Mouse (Mus musculus) hindbrain, embryonic 11.5 days (tissue): ENCODE results near the gene Tmem35b. TPM values are rescaled to one million over a fixed set of nuclear protein-coding genes. Genes with fewer than 3 reads are reported as not detected.

ENCODE experiments used
- ATAC-seq: fragments of 200-750 bp; cut with Nextera tagmentation; 2 replicates; pipeline ENCODE4 v1.8.0; 2017; ENCODE audit warnings: mild to moderate bottlenecking, moderate TSS enrichment, moderate library complexity; ENCODE audit not compliant: low FRiP score
- DNase-seq: peaks from one replicate; pipeline ENCODE4 v3.0.0-alpha.2; 2015; ENCODE audit warnings: low spot score
- H3K27ac ChIP-seq: fragments of 300-500 bp; sonication (generic); 2 replicates; pipeline ENCODE4 v1.5.1; 2014; ENCODE audit warnings: mild to moderate bottlenecking, low read depth, low read length
- H3K27me3 ChIP-seq: fragments of 300-500 bp; sonication (generic); 2 replicates; pipeline ENCODE4 v1.6.1; 2014; ENCODE audit warnings: mild to moderate bottlenecking, low read length, moderate library complexity, mixed read lengths; ENCODE audit not compliant: control insufficient read depth, insufficient read depth
- H3K36me3 ChIP-seq: fragments of 300-500 bp; sonication (generic); 2 replicates; pipeline ENCODE4 v1.6.1; 2014; ENCODE audit warnings: mild to moderate bottlenecking, low read length, moderate library complexity, mixed read lengths; ENCODE audit not compliant: control insufficient read depth, insufficient read depth
- H3K4me1 ChIP-seq: fragments of 300-500 bp; sonication (generic); replicated peaks from 2 replicates; pipeline ENCODE4 v1.6.1; 2014; ENCODE audit warnings: low read length, mixed read lengths; ENCODE audit not compliant: control insufficient read depth, insufficient read depth
- H3K4me2 ChIP-seq: fragments of 300-500 bp; sonication (generic); replicated peaks from 2 replicates; pipeline ENCODE4 v1.6.1; 2014; ENCODE audit warnings: mild to moderate bottlenecking, low read depth, low read length
- H3K4me3 ChIP-seq: fragments of 300-500 bp; sonication (generic); 2 replicates; pipeline ENCODE4 v1.5.1; 2014; ENCODE audit warnings: low read depth, low read length
- H3K9ac ChIP-seq: fragments of 300-500 bp; sonication (generic); 2 replicates; pipeline ENCODE4 v1.6.1; 2014; ENCODE audit warnings: low read depth, low read length
- H3K9me3 ChIP-seq: fragments of 300-500 bp; sonication (generic); 2 replicates; pipeline ENCODE4 v1.6.1; 2016; ENCODE audit warnings: low read length; ENCODE audit not compliant: control insufficient read depth
- WGBS: fragments of 180-500 bp; shearing (Covaris S2); extraction: QIAGEN DNeasy Blood & Tissue Kit; methylation state at CpG from one replicate; pipeline ENCODE4 v1.1.7; 2014; 5-methylcytosine and 5-hydroxymethylcytosine counted together
- polyA plus RNA-seq: library from polyadenylated mRNA; unstranded; fragments of >200 nt; fragmentation: Nextera tagmentation; extraction: Ambion mirVana; gene quantifications from 2 replicates; pipeline ENCODE4 v1.2.1, GENCODE M21; 2014

Gene Tmem35b
- polyA plus RNA-seq, 1 experiment from 2014 or later: 14.0 TPM

DNA sequence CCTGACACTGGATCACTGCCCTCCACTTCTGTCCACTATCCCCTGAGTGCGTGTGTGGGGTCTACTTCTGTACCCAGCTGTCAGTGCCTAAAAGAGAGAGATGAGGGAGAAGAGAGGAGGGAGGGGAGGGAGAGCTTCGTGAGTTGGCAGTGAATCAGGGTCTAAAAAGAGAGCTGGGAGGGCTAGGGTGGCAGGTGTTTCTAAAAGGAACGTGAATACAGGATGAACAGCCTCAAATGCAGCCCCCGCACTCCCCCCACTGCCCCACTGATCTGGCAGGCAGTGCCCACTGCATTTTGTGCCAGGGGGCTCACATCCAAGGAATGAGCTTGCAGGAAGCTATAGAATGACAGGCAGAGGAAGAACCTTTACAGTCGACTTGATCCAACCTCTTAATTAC lies 47.4 kb downstream of the Tmem35b start:
- H3K9ac ChIP-seq: no peak overlapping the region
- H3K4me2 ChIP-seq: no peak overlapping the region
- peaks cover 6% of the 10 kb centered on the region; the same call in 1 of the 2 replicates for H3K4me1 ChIP-seq
- no peak overlapping the region for H3K27ac ChIP-seq
- 39% methylated on average over 5 of the region's 5 CpGs for WGBS
- H3K9me3 ChIP-seq: no peaks in the 10 kb centered on the region
- peaks cover 2% of the 10 kb centered on the region; the same call in 1 of the 2 replicates for H3K27me3 ChIP-seq
- no peak overlapping the region for H3K4me3 ChIP-seq
- no peak for DNase-seq
- no peaks in the 10 kb centered on the region for H3K36me3 ChIP-seq
- ATAC-seq: no peak

DNA sequence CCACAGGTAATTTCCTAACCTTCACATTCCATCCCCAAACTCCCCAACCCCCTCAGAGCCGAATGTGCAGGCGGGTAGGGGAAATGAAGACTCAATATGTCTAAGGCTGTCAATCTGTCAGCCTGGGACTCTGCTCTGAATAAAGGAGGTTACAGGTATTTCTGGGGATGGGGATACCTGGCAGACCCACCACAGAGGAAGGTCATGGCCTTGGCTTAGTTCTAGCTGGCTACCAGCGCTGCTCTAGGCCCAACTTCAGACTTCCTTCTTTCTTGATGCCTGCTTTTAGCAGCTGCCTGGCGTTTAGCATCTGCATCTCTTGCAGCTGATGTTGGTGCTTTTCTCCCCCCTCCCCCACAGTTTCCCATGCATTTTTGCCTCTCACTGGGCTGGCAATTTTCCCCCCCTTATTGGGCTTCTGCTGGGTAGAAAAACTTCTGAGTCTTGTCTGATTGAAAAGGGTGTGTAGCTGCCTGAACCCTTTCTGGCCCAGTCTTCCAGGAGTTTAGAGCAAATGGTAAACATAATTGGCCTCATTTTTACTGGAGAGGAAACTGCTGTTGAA lies 47.9 kb downstream of the Tmem35b start:
- no peaks in the 10 kb centered on the region for H3K36me3 ChIP-seq
- H3K9me3 ChIP-seq: no peaks in the 10 kb centered on the region
- H3K4me2 ChIP-seq: no peak overlapping the region
- 47% methylated on average over 4 of the region's 4 CpGs for WGBS
- no peak overlapping the region for H3K27ac ChIP-seq
- H3K4me1 ChIP-seq: peaks cover 6% of the 10 kb centered on the region; the same call in 1 of the 2 replicates
- ATAC-seq (no peak), DNase-seq (no peak)
- H3K27me3 ChIP-seq: peaks cover 2% of the 10 kb centered on the region; the same call in 1 of the 2 replicates
- H3K9ac ChIP-seq: no peak overlapping the region
- H3K4me3 ChIP-seq: no peak overlapping the region

DNA sequence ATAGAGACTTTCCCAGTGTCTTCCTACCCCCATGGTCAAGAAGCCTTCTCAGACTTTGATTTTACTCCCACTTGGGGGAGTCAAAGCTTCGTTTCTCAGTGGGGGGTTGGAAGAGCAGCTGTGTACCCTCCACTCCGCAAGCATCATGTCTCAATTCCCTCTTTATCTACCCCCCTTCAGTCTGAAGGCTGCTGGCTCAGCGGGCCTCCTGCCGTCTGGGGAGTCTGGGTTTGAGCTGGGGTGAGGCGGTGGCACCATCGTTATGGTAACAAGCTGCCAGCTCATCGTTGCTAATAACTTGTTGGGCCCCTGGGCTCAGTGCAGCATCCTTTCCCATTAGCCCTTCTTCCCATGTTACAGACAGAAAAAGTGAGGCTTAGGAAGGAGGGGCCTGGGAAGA lies 48.6 kb downstream of the Tmem35b start:
- H3K27me3 ChIP-seq: peaks cover 2% of the 10 kb centered on the region; the same call in 1 of the 2 replicates
- ATAC-seq (no peak), DNase-seq (no peak)
- WGBS: 14% methylated on average over 7 of the region's 7 CpGs
- no peaks in the 10 kb centered on the region for H3K36me3 ChIP-seq
- H3K9me3 ChIP-seq: no peaks in the 10 kb centered on the region
- H3K27ac ChIP-seq: no peak overlapping the region
- peaks cover 6% of the 10 kb centered on the region; the same call in 1 of the 2 replicates for H3K4me1 ChIP-seq
- H3K9ac ChIP-seq: no peak overlapping the region
- no peak overlapping the region for H3K4me3 ChIP-seq
- no peak overlapping the region for H3K4me2 ChIP-seq

DNA sequence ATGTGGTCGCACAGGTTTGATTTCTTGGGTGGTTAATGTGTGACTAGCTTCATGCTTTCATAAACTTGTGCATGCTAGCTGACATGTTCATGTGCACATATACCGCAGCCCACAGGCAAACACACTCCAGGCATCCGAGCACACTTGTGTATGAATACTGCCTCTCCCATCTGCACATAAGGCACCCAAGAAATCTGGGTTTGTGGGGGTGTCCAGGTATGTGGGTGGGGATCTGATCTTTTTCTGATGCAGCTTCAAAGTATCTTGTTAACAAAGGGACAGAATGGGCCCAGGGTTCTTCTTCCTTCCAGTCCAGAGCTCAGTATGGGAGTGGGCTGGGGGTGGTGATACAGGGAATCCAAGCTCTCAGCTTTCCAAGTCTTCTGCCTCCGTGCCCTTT lies 49.1 kb downstream of the Tmem35b start:
- Histone ChIP-seq H3K27me3 (peaks cover 2% of the 10 kb centered on the region; the same call in 1 of the 2 replicates), H3K9ac (no peak overlapping the region)

DNA sequence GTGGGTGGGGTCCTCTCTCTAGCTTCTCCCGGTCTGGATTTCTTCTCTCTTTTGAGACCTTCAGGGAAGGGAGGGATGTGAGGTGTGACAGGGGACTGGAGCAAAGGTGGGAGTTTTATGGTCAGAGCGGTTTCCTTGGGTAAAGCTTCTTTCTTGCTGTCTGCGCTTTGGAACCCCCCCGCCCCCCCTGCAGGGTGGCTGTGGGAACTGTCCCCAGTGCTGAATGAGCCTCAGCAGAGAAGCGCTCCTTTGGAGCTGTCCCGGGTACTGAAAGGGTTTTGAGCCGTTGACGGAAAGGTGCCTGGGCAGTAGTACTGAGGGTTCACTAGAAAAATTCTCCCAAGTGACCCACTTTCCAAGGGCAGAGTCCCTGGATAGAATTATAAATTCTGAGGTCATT lies 50.0 kb downstream of the Tmem35b start:
- Histone ChIP-seq H3K27me3 (peaks cover 2% of the 10 kb centered on the region; the same call in 1 of the 2 replicates), H3K4me2 (no peak overlapping the region), H3K9ac (no peak overlapping the region), H3K36me3 (no peaks in the 10 kb centered on the region), H3K4me3 (no peak overlapping the region), H3K9me3 (no peaks in the 10 kb centered on the region), H3K4me1 (peaks cover 6% of the 10 kb centered on the region; the same call in 1 of the 2 replicates), H3K27ac (no peak overlapping the region)
- no peak for ATAC-seq
- DNase-seq: peak; percentile 79
- WGBS: 4% methylated on average over 8 of the region's 8 CpGs

More for the DNA sequence above, 49.1 kb downstream of the Tmem35b start:
- Histone ChIP-seq H3K36me3 (no peaks in the 10 kb centered on the region), H3K4me2 (no peak overlapping the region), H3K27ac (no peak overlapping the region), H3K4me1 (peaks cover 6% of the 10 kb centered on the region; the same call in 1 of the 2 replicates), H3K9me3 (no peaks in the 10 kb centered on the region), H3K4me3 (no peak overlapping the region)
- WGBS: 66% methylated on average over 4 of the region's 4 CpGs
- ATAC-seq (no peak), DNase-seq (no peak)

DNA sequence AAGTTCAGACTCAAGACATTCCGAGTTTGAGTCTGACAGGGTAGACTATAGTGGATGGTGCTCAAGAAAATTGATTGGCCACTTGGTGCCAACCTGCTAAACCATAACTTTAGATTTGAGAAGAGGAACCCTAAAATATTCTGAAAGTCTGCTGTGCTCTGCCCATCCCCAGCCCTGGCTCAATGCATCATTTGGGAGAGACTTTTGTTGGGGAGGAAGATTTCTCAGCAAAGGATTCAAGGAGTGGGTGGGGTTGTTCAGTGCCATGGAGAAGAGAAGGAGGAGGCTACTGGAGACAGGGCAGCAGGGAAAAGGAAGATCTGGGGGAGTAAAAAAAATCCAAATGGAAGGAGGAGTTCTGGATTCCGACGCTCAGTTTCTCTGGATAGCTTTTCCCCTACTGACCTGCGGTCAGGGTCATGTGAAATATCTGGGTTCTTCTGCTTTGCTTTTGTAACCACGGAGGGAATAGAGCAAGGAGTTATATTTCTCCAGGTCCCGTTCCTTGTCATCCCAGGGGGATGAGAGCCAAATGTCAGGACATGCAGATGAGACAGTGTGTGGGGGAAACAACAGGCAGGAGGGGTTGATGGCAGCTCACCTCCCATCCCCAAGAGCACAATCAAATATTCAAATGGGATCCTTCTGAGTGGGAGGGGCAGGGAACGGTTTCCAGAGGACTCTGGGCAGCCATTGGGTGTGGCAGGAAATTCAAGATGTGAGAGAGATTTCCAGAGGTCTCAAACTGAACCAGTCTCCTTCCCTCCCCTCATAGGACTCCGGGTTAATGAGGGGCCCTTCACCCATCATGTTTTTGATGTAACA lies 50.8 kb downstream of the Tmem35b start:
- Histone ChIP-seq H3K9me3 (no peaks in the 10 kb centered on the region), H3K4me3 (no peak overlapping the region), H3K4me2 (no peak overlapping the region), H3K27ac (no peak overlapping the region), H3K27me3 (peaks cover 2% of the 10 kb centered on the region; the same call in 1 of the 2 replicates), H3K36me3 (no peaks in the 10 kb centered on the region), H3K9ac (no peak overlapping the region), H3K4me1 (peaks cover 6% of the 10 kb centered on the region; the same call in 1 of the 2 replicates)
- ATAC-seq (no peak), DNase-seq (no peak)
- 63% methylated on average over 8 of the region's 8 CpGs for WGBS

DNA sequence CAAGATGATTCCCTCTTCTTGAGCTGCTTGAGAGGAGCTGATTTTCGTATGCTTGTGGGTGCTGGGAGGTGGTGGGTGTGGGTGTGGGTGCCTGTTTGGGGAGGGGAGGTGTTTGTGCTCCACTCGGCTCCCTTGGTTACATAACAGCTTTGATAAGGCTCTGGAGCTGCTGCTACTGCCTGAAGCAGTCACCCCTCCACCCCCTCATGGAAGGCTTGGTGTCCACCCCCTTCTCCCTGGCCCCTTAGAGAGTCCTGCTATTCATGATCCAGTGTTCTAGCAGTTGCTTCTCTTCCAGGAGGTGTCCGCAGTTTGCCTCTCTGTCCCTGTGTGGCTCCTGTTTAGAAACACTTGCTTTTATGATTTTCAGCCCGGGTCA lies 51.4 kb downstream of the Tmem35b start:
- H3K9ac ChIP-seq: no peak overlapping the region
- no peak overlapping the region for H3K4me3 ChIP-seq
- peaks cover 2% of the 10 kb centered on the region; the same call in 1 of the 2 replicates for H3K27me3 ChIP-seq
- no peak overlapping the region for H3K4me2 ChIP-seq
- H3K27ac ChIP-seq: no peak overlapping the region
- peaks cover 4% of the 10 kb centered on the region; the same call in 1 of the 2 replicates for H3K4me1 ChIP-seq
- DNase-seq (no peak), ATAC-seq (no peak)
- no peaks in the 10 kb centered on the region for H3K36me3 ChIP-seq
- 63% methylated on average over 4 of the region's 4 CpGs for WGBS
- H3K9me3 ChIP-seq: no peaks in the 10 kb centered on the region

DNA sequence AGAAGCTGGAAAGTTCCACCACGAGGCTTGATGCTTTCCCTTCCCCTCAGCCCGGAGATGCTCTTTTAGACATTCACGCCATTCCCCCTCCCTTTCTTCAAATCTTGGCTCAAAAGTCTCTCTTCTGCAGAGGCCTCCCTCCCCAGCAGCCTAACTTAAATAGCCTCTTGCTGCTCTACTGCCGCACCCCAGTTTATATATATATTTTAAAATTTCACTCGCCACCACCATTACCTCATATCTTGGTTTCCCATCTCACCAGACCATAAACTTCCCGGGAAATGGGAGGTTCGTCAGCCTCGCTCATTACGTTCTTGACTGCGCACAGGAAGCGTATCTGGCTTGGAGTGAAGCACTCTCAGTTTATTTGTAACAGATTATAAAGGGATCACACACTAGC lies 54.5 kb downstream of the Tmem35b start:
- Histone ChIP-seq H3K4me3 (no peak overlapping the region), H3K4me2 (no peak overlapping the region), H3K4me1 (no peaks in the 10 kb centered on the region), H3K36me3 (no peaks in the 10 kb centered on the region), H3K27me3 (0 out of 2 replicates have a peak, but pooled peaks cover 2% of the 10 kb centered on the region), H3K9me3 (no peaks in the 10 kb centered on the region), H3K9ac (no peak overlapping the region), H3K27ac (no peak overlapping the region)
- DNase-seq (no peak), ATAC-seq (no peak)
- WGBS: 82% methylated on average over 11 of the region's 11 CpGs
